Mouse (Mus musculus) inflammation-experienced regulatory T-cells, adult 6 months (primary cell): ENCODE results near the gene Gmpr2. TPM values are rescaled to one million over a fixed set of nuclear protein-coding genes. Genes with fewer than 3 reads are reported as not detected.

Experiments used
- ATAC-seq: one replicate; pipeline ENCODE4 v1.8.0; 2017
- polyA plus RNA-seq, 3 experiments: library from polyadenylated mRNA; unstranded; fragments of 100-300 nt; shearing (Covaris generic); gene quantifications; one replicate each; pipeline ENCODE4 v1.2.1; 2017

The Gmpr2 gene
- polyA plus RNA-seq, 3 experiments from 2014 or later = 25.8 to 33.9 (median 29.9) TPM

DNA sequence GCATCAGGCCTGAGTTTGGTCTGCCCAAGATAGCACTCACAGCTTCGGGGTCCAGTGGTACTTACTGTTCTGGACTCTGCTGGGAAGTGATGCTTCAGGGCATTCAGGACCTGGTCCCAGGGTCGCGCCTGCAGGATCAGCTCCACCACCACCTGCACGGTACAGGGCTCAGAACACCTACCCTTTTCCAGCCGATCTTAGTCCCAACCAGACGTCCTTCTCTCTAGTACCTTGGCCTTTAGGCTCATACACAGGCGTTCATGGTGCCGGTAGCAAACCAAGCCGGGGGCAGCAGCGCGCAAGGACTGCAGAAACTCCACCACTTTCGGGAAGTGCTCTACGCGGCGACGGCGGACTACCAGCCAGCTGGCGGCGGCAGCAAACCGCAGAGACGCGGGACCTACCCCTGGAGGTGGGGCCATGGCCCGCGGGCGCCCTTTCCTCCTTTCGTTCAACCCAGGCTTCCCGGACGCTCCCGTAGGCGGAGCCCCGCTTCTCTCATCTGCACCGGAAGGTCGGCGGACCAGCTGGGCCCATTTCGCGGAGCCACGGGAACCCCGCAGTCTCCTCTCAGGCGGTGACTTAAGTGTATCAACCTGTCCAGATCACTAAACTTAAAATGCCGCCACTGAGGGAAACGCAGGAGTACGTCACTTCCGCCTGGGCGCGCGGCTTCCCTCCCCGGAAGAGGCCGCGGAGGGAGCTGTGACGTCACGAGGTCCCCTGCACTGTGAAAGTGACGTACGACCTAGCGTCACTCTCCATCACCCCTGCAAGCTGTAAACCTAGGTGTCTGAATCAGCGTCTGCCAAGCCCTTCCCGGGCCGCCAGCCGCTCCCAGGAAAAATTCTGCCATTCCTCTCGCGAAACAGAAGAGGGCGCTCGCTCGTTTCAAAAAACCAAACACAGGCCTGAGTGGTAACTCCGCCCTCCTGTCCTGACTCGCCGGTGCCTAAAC is 9.7 kb downstream of the Gmpr2 start, which contains the start of gene Tinf2:
Gene Tinf2, minus strand, starts transcription at position 661 of the 958 bp plus-strand sequence.
- peak; percentile 90 for ATAC-seq

DNA sequence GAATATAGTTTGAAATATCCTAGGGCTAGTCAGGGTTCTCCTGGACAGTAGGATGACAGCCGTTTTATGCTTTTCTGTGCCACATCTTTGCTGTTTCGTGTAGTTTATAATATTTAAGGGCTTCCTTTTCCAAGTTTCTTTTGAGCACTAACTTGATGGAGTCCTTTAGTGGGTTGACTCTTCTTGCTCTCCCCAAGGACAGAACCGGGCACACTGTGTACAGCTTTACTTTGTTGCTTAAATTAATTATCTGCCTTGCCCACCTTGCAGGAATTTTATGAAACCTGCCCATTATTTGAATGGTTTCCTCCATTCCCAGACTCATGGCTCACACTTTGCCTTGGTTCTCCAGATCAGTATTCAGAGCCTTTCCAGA is 10.4 kb downstream of the Gmpr2 start:
- ATAC-seq = no peak

GRCm38 (mm10) chr14:55689433-55689832 is 17.7 kb downstream of the Gmpr2 start:
- ATAC-seq = no peak

DNA sequence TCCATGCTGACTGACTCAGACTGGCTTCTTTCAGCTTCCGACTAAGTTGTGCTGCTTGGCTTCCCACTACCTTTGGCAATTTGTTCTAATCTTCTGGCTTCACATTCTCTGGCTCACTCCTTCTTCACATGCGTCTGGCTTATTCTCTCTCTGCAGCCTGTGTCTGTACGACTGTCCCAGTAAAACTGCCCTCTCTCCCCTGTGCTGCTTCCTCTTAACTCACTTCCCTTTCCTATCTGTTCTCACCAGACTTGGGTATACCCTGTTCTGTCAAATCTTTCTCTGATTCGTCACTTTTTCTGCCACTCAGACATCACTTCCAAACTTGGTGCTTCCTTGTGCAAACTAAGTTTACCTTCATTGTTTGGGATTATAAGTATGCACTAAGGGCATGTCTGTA is 25.5 kb downstream of the Gmpr2 start:
- no peak for ATAC-seq

DNA sequence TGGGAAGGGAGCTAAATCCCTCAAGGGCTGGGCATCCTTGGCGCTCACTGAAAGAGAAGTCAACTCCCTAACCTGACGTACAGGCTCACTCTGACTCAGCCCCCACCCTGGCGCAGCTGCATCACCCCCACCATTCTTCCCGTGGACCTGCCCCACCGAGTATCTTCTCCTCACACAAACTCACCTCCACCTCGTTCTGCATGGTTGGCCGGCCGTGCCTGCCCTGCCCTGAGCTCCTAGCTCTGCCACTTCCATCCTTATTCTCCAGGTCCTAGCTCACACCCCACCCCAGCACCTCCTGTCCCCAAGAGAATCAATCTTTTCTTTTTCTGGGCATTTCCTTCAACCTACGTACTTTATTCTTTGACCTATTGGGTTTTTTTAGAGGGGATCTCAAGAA is 29.4 kb downstream of the Gmpr2 start:
- ATAC-seq = no peak

DNA sequence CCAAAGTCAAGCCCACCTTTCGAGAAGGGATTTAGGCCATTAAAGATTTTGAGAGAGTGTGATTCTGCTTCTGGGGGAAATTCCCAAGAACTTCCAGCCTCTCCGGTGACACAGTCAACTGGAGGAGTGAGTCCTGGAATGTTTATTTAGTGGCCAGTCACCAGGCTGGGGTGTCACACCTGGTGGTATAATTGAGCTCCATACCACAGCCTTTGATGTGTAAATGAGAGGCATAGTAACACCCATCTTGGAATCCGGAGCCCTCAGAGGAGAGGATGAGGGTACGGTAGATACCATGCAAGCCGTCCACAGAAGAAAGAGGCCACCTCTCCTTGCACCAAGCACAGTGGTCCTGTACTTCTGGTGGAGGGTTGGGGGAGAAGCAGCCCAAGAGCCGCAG is 31.0 kb downstream of the Gmpr2 start:
- ATAC-seq = no peak

DNA sequence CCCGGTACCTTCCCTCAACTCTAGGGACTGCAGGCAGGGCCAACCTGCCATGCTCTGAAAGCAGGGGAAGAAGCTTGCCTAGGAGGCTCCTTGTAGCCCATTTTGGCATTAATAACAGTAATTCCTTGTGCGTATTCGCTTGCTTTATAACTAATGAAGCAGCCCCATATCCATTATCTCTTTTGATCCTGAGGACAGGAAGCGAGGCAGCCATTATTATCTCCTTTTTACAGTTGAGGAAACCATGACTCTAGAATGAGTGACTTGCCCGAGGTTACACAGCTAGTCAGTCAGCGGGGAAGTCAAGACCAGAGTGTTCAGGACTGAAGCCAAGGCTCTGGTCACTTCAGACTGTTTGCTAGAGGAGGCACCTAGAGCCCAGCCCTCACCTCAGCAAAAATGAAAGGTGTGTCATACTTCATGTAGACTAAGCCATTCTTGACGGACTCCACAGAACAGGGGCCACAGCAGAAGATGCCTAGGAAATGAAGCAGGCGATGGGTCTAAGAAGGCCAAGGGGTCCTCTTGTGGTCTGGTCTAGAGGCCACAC is 34.4 kb downstream of the Gmpr2 start:
- no peak for ATAC-seq

GRCm38 (mm10) chr14:55707397-55707796 is 35.7 kb downstream of the Gmpr2 start:
- ATAC-seq = no peak

DNA sequence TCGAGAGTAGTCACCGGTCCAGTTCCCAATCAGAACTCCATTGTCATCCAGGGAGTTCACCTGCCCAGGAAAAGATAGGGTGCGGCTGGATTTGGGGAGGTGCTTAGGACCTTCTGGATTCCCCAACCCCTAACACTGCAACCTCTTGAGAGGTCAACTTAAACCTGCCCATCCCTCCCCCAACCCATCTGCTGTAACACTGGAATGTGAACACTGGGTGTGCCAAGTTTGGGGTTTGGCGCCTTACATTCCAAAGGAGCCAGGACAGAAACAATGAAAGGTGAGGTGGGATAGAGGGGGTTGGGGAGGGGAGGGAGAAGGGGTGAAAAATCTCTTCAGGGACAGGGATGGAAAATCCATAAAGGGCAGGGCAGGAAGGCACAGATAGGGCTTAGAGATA is 37.8 kb downstream of the Gmpr2 start:
- ATAC-seq = no peak

- no peak for ATAC-seq
Observed at GRCm38 (mm10) chr14:55711786-55712185, 40.0 kb downstream of the Gmpr2 start.

DNA sequence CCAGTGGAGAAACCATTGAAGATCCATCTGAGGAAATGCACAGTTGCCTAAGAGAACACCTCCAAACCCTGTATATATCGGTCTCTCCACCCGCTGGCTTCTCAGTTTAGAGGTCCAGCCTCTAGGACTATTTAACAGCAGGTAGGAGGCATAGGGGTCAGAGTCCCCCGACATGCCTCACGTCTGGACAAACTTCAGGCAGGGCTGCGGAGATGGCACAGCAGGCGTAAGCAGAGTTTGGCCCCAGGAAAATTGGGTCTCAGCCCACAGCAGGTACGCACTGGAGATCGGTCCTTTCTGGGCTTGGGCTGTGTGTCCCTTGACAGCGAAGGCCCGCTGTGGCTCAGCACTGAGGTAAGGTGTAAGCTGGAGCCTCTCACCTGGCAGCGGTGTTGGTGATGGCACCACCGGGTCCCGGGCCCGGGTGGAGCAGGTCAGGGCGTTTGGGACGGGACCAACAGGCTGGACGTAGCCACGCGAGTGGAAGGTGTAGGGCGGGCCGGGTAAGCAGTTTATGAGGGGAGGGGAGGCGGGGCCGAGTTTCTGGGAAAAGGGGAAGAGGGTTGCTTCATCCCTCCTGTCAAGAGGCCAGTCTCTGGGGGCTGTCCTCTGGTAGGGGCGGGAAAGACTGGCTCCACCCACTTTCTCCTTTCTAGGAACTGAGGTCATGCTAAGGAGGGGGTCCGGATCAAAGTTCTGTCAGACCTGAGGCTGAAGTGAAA is 41.4 kb downstream of the Gmpr2 start:
- no peak for ATAC-seq

GRCm38 (mm10) chr14:55713729-55714122 is 42.0 kb downstream of the Gmpr2 start, which contains the start of gene Tgm1:
Gene Tgm1, minus strand, starts transcription at chr14:55713926.
- no peak for ATAC-seq

- ATAC-seq = no peak
Observed at GRCm38 (mm10) chr14:55714893-55715292, 43.2 kb downstream of the Gmpr2 start.

DNA sequence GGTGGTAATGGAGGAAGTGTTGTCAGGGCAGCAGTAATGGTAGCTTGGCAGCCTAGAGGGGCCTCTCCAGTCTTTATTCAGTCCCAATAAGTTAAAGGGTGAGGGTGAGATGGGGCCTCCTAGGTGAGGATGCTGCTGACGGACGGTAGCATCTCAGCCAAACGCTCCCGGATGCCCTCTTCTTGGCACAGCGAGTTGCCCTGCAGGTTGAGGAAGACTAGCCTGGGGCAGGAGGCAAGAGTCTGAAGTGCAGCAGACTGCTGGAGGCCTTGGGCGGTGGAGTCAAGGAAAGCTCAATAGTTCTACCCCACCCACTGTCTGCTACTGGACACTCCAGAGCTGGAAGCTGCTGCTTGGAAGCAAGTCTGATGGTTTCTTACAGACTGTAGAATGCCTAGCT is 44.5 kb downstream of the Gmpr2 start:
- no peak for ATAC-seq

DNA sequence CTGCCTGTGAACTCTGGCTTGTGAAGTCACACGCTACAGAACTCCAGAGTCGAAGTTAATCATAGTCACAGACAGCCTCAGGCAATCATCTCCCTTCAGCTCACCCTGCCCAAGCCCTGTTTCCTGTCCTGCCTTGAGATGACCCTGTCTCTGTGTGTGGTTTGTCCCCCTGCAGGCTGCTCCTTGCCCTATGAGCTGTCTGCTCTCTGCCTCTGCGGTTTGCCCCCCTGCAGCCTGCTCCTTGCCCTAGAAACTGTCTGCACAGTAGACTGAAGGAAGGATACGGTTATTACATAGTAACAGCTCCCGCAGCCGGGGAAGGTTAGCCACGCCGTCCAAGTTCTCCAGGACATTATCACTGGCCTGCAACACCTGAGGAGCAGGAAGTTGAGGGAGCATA is 45.1 kb downstream of the Gmpr2 start:
- ATAC-seq = no peak

- no peak for ATAC-seq
Observed at GRCm38 (mm10) chr14:55719737-55720136, 48.0 kb downstream of the Gmpr2 start.

- no peak for ATAC-seq
Observed at GRCm38 (mm10) chr14:55720666-55721065, 48.9 kb downstream of the Gmpr2 start.

DNA sequence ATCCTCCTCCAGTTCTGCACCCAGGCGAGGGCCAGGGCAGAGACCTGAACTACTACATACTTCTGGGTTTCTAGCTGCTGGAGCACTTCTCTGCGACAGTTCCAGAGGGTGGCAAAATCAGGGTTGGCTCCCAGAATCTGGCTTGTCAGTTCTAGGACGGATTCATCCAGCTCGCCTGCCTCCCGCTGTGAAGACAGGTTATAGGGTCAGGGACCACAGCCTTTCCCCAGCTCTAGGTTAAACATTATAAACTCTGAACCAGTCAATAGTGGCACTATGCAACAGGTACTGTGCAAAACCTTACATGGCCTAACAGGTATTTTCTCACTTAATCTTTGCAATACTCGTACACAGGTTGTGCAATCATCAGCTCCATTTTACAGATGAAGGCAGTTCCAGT is 49.3 kb downstream of the Gmpr2 start:
- no peak for ATAC-seq

DNA sequence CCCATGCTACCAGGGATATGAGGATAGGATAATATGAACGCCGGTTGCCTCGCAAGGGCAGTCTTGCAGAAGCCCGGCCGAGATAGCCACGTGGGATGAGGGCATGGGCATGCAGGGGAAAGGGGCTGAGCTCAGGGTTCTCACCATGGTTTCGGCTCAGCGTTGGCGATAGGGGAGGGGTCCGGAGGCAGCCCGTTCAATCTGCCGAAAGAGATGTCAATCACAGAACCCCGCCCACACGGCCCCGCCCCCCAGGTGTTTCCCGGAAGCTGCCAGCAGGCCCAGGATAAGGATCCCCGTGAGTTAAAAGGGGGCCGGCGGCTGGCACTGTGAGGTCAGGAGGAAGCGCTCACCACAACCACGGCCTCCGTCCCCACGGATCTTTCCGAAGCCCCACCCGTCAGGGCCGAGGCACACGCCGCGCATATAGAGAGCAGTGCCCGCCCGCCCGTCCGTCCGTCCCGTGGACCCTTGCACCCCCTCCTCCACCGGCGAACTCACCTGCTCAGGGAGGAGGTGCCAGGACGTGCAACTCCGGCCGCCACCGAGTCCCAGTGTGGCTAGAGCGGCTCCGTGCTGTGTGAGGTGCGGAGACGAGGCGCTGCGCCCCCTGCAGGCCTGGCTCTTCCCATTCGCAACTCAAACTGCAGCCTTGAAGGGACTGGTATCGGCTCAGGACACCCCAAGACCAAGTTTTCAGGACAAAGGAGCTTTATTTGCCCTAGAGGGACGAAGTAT is 50.1 kb downstream of the Gmpr2 start, which contains the start of gene Rabggta:
Gene Rabggta, minus strand, starts transcription at position 564 of the 738 bp plus-strand sequence.
- peak; percentile 60 for ATAC-seq

- no peak for ATAC-seq
Observed at GRCm38 (mm10) chr14:55722438-55722945, 50.8 kb downstream of the Gmpr2 start.

- ATAC-seq = no peak
Observed at GRCm38 (mm10) chr14:55723433-55723832, 51.7 kb downstream of the Gmpr2 start.

GRCm38 (mm10) chr14:55724411-55724871 is 52.7 kb downstream of the Gmpr2 start:
- ATAC-seq = peak; percentile 85
